Mouse (Mus musculus) liver, postnatal 0 days (tissue): ENCODE results near the gene Emc4.

Experiments used
- CTCF ChIP-seq: sonication (generic); IDR thresholded peaks from 2 replicates; pipeline ENCODE4 v1.5.1; 2016; ENCODE audit warnings: antibody characterized with exemption, low read depth
- EP300 ChIP-seq: IDR thresholded peaks from 2 replicates; pipeline ENCODE4 v1.6.1; 2016; ENCODE audit warnings: antibody characterized with exemption, low read depth, mild to moderate bottlenecking

DNA sequence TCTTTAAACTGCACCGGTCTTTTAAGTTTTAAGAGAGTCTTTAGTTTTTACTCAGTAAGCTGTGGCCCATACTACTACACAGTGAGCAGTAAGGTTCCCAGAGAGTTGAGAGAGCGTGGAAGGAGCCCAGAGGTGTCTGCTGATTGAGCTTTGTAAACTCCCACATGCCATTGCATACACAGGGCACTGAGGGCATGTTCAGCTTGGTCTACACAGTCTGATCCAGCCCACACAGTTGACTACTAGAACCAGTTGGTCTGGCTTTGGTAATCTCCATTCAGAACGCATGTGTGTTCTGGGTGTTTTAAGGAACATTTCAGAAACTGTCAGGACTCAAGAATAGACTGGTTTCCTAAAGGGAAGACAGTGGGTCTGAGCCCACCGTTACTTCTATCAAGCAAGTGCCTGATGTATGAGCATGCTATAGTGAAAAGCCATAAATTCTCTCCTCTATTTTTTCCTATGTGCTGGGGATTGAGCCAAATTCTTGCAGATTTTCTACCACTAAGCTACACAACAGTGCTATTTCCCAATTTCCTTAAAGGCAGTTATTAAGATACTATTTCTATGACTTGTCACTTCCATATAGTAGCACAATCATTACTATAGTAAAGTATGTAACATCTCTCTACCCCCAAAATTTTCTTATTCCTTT, 23.6 kb upstream of the Emc4 start:
- TF ChIP-seq CTCF (no peak), EP300 (no peak)
